Mouse (Mus musculus) spleen, adult 2 months (tissue): ENCODE results near the gene Slc25a54. TPM values are rescaled to one million over a fixed set of nuclear protein-coding genes. Genes with fewer than 3 reads are reported as not detected.

Experiments
- DNase-seq, 2 experiments: peaks; one replicate each; pipeline versions ENCODE4 v3.0.0 to v3.0.0-alpha.2; 2012 to 2021; ENCODE audit warnings: low spot score in 2 of 2, low read depth in 1 of 2
- H3K27ac ChIP-seq: fragments of 200-500 bp; 2 replicates; pipeline ENCODE4 v1.5.1; 2012; ENCODE audit warnings: low read length, inconsistent platforms; ENCODE audit not compliant: insufficient read depth
- H3K27me3 ChIP-seq: fragments of 200-500 bp; 2 replicates; pipeline ENCODE4 v1.6.1; 2012; ENCODE audit warnings: mild to moderate bottlenecking, moderate library complexity, low read length, inconsistent platforms; ENCODE audit not compliant: control insufficient read depth, insufficient read depth
- H3K36me3 ChIP-seq: fragments of 200-500 bp; 2 replicates; pipeline ENCODE4 v1.6.1; 2012; ENCODE audit warnings: mild to moderate bottlenecking, low read length, inconsistent platforms; ENCODE audit not compliant: control insufficient read depth, insufficient read depth
- H3K4me1 ChIP-seq: fragments of 200-500 bp; 2 replicates; pipeline ENCODE4 v1.6.1; 2011; ENCODE audit warnings: inconsistent platforms; ENCODE audit not compliant: control insufficient read depth, insufficient read depth, insufficient read length
- H3K4me3 ChIP-seq: fragments of 200-500 bp; 2 replicates; pipeline ENCODE4 v1.5.1; 2011; ENCODE audit warnings: mild to moderate bottlenecking, inconsistent platforms; ENCODE audit not compliant: insufficient read depth, insufficient read length; ENCODE audit errors: extremely low read depth
- CTCF ChIP-seq: fragments of 200-500 bp; IDR thresholded peaks from 2 replicates; pipeline ENCODE4 v1.5.1; 2011; ENCODE audit warnings: mild to moderate bottlenecking, inconsistent platforms; ENCODE audit not compliant: insufficient read depth, insufficient read length, insufficient replicate concordance; ENCODE audit errors: extremely low read depth
- POLR2A ChIP-seq: fragments of 200-500 bp; IDR thresholded peaks from 2 replicates; pipeline ENCODE4 v1.6.1; 2011; ENCODE audit warnings: low read depth, low read length, inconsistent platforms
- WGBS: fragments of 180-500 bp; shearing (Covaris S2); methylation state at CpG from one replicate; pipeline ENCODE4 v1.1.7; 2018; 5-methylcytosine and 5-hydroxymethylcytosine counted together
- polyA plus RNA-seq: library from polyadenylated mRNA; depleted of rRNA; stranded (reverse); fragments of >200 nt; gene quantifications from 2 replicates; pipeline ENCODE4 v1.2.3, GENCODE M21; 2012

Slc25a54 gene
- polyA plus RNA-seq, 1 experiment = not detected

GRCm38 (mm10) chr3:109123531-109123981 is 43.3 kb downstream of the Slc25a54 start:
- H3K36me3 ChIP-seq = no peaks in the 10 kb centered on the region
- DNase-seq = no peak
- peak overlapping the region; percentile 85 for H3K4me3 ChIP-seq
- WGBS = 31% methylated on average over 8 of the region's 8 CpGs
- TF ChIP-seq CTCF = no peak
- no peak for TF ChIP-seq POLR2A
- H3K27ac ChIP-seq = peak overlapping the region; percentile 77
- no peaks in the 10 kb centered on the region for H3K27me3 ChIP-seq
- H3K4me1 ChIP-seq = peaks cover 6% of the 10 kb centered on the region

DNA sequence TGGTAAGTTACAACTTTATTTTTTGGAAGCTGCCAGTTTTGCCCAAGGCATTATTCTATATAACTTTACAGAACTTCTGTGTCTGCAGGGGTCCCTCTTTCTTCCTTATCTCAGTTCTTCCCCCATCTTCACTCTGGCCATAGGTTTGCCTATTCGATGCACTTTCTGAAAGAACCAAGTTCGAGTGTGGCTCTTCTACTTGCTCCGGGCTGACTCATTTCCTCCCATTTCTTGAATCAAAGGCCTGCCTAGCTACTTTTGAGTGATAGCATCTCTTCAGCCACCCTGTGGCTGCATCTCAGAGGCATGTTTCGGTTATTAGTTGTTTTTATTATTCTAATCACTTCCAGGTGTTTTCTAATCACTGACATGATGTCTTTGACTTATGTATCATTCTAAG is 43.8 kb downstream of the Slc25a54 start:
- no peak for DNase-seq
- Histone ChIP-seq H3K27me3 (no peaks in the 10 kb centered on the region), H3K4me1 (peaks cover 6% of the 10 kb centered on the region), H3K27ac (no peak overlapping the region), H3K36me3 (no peaks in the 10 kb centered on the region), H3K4me3 (no peak overlapping the region)
- TF ChIP-seq POLR2A (no peak), CTCF (no peak)
- 26% methylated on average over 4 of the region's 4 CpGs for WGBS

DNA sequence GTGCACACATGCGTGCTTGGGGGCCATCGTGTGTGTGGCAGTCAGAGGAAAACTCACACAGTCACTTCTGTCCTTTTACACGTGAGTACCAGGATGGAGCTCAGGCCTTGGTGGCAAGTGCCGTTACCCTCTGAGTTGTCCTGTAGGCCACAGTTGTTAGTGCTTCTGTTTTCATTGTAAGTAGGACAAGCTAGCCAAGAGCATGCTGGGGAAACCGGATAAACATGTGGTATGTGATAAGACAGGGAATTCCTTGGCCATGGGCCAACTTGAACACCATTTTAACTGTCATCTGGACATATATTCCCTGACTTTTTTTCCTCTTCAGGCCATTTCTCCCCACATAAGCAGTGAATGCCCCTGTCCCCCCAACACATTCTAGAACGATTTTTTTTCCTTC is 45.3 kb downstream of the Slc25a54 start:
- Histone ChIP-seq H3K4me3 (no peak overlapping the region), H3K36me3 (no peaks in the 10 kb centered on the region), H3K4me1 (peaks cover 6% of the 10 kb centered on the region), H3K27me3 (no peaks in the 10 kb centered on the region), H3K27ac (no peak overlapping the region; the same call in 1 of the 2 replicates)
- no peak for TF ChIP-seq POLR2A
- TF ChIP-seq CTCF = no peak
- DNase-seq = no peak
- WGBS = 89% methylated on average over 6 of the region's 6 CpGs

GRCm38 (mm10) chr3:109129768-109130167 is 49.5 kb downstream of the Slc25a54 start:
- TF ChIP-seq CTCF (no peak), POLR2A (no peak)
- Histone ChIP-seq H3K36me3 (no peaks in the 10 kb centered on the region), H3K27ac (no peak overlapping the region), H3K4me3 (no peak overlapping the region), H3K4me1 (no peaks in the 10 kb centered on the region), H3K27me3 (no peaks in the 10 kb centered on the region)
- no peak for DNase-seq
- 30% methylated on average over 5 of the region's 5 CpGs for WGBS

GRCm38 (mm10) chr3:109132966-109133365 is 52.7 kb downstream of the Slc25a54 start:
- Histone ChIP-seq H3K27ac (no peak overlapping the region), H3K4me1 (no peaks in the 10 kb centered on the region), H3K36me3 (peaks cover 1% of the 10 kb centered on the region; the same call in 1 of the 2 replicates), H3K27me3 (no peaks in the 10 kb centered on the region), H3K4me3 (no peak overlapping the region)
- 59% methylated on average over 4 of the region's 4 CpGs for WGBS
- DNase-seq = no peak
- TF ChIP-seq POLR2A (no peak), CTCF (no peak)

GRCm38 (mm10) chr3:109134036-109134435 is 53.8 kb downstream of the Slc25a54 start:
- H3K27ac ChIP-seq = no peak overlapping the region
- H3K4me3 ChIP-seq = no peak overlapping the region
- H3K36me3 ChIP-seq = peaks cover 1% of the 10 kb centered on the region; the same call in 1 of the 2 replicates
- H3K27me3 ChIP-seq = no peaks in the 10 kb centered on the region
- TF ChIP-seq CTCF = no peak
- TF ChIP-seq POLR2A = no peak
- WGBS = 96% methylated on average over 15 of the region's 15 CpGs
- no peak for DNase-seq
- no peaks in the 10 kb centered on the region for H3K4me1 ChIP-seq

- H3K36me3 ChIP-seq = peaks cover 1% of the 10 kb centered on the region; the same call in 1 of the 2 replicates
- H3K4me3 ChIP-seq = no peak overlapping the region
- H3K27me3 ChIP-seq = no peaks in the 10 kb centered on the region
- no peaks in the 10 kb centered on the region for H3K4me1 ChIP-seq
- WGBS = 61% methylated on average over 1 of the region's 1 CpGs
- DNase-seq = no peak
- TF ChIP-seq POLR2A = no peak
- no peak for TF ChIP-seq CTCF
- no peak overlapping the region for H3K27ac ChIP-seq
Observed at GRCm38 (mm10) chr3:109135352-109135751, 55.1 kb downstream of the Slc25a54 start.

GRCm38 (mm10) chr3:109152561-109152960 is 72.3 kb downstream of the Slc25a54 start:
- Histone ChIP-seq H3K4me1 (no peaks in the 10 kb centered on the region), H3K4me3 (no peak overlapping the region), H3K27ac (no peak overlapping the region), H3K27me3 (no peaks in the 10 kb centered on the region), H3K36me3 (no peaks in the 10 kb centered on the region)
- TF ChIP-seq POLR2A = no peak
- TF ChIP-seq CTCF = no peak
- no peak for DNase-seq
- WGBS = 90% methylated on average over 4 of the region's 4 CpGs
